Mouse (Mus musculus): ENCODE measurements around the gene Cul3. TPM values are rescaled to one million over a fixed set of nuclear protein-coding genes. Genes with fewer than 3 reads are reported as not detected.

Cul3 gene
- polyA plus RNA-seq (2017; shearing (Covaris generic)) = 10 to 100 TPM; 21.1 to 59.9 (median 39.7) TPM

- ATAC-seq = peak; percentile 80
Measured at GRCm38 (mm10) chr1:80340436-80341376, at the start of gene Cul3. Cul3 (minus strand) TSS chr1:80340480.

DNA sequence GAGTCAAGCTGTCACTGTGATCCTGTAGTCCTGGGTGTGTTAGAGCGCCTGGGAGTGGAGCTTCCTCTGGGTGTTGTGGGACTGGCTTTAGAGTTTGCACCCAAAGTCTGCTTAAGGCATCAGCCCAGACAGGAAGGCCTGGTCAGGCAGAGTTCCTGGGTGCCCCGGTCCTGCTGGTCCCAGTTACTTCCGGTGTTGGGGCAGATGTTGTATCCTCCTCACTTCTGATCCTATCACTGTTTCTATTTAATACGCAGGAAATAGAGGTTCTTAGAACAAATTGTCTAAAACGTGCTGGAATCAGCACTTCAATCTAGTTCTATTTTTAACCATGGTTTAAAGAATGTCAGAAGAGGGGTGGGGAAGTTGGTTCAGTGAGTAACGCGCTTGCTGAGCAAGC lies 49.2 kb upstream of the Cul3 start:
- ATAC-seq = peak; percentile 90

- no peak for ATAC-seq
Measured at GRCm38 (mm10) chr1:80383613-80384589, 43.6 kb upstream of the Cul3 start.

GRCm38 (mm10) chr1:80382928-80383327 lies 42.6 kb upstream of the Cul3 start:
- ATAC-seq = no peak

GRCm38 (mm10) chr1:80381302-80381701 lies 41.0 kb upstream of the Cul3 start:
- peak; percentile 87 for ATAC-seq

DNA sequence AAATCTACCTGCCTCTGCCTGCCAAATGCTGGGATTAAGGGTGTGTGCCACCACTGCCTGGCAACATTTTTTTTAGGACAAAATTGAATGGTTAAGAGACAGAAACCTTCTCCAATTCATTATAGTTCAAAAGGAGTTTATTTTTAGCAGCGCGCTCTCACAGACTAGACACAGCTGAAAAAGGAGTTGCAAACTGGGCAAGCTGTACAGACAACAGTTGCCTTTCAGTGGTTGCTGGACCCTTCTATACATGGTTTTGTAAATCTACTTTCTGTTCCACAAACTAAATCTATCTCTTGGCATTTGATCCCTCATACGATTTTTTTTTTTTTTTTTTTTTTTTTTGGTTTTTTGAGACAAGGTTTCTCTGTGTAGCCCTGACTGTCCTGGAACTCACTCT lies 31.7 kb upstream of the Cul3 start:
- ATAC-seq = no peak

- ATAC-seq = no peak
Measured at GRCm38 (mm10) chr1:80371189-80371889, 31.1 kb upstream of the Cul3 start.

DNA sequence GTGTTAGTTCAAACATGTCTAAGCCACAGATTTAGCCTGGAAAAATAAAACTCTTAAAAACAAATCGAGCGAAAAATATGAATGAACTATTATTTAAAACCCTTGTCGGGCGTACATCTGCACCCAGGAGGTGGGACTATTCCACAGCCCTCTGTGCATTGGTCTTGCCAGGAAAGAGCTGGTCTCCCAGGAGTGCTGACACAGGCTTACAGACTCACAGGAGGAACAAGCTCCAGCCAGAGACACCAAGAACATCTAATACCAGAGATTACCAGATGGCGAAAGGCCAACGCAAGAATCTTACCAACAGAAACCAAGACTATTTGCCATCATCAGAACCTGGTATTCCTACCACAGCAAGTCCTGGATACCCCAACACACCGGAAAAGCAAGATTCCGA lies 23.2 kb upstream of the Cul3 start:
- no peak for ATAC-seq

GRCm38 (mm10) chr1:80362946-80363345 lies 22.7 kb upstream of the Cul3 start:
- ATAC-seq = no peak

DNA sequence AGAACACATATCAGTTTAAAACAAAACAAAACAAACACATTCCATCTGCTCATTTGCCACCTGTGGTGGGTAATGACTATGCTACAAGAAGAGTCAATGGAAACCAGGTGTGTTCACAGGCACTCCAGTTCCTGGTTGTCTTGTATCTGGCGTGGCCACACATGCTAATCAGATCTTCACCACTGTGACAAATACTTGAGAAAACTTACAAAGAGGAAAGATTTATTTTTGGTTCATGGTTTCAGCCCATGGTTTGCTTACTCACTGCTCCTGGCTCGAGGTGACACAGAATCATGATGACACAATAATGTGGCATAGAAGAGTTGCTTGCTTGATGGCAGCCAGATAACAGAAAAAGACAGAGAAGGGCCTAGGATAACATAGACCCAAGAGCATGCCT lies 22.1 kb upstream of the Cul3 start:
- no peak for ATAC-seq

DNA sequence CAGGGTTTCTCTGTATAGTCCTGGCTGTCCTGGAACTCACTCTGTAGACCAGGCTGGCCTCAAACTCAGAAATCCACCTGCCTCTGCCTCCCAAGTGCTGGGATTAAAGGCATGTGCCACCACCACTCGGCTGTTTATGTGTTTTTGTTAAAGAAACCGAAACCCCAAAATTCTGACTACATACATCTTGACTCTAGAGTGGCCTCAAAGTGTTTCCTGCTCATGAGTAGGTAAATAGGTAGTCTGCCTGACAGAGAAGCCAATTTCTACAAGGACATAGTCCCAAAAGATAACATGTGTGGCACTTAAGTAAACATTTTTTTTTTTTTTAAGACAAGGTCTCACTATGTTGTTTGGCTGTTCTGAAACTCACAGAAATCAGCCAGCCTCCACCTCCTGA lies 21.5 kb upstream of the Cul3 start:
- ATAC-seq = peak; percentile 73

DNA sequence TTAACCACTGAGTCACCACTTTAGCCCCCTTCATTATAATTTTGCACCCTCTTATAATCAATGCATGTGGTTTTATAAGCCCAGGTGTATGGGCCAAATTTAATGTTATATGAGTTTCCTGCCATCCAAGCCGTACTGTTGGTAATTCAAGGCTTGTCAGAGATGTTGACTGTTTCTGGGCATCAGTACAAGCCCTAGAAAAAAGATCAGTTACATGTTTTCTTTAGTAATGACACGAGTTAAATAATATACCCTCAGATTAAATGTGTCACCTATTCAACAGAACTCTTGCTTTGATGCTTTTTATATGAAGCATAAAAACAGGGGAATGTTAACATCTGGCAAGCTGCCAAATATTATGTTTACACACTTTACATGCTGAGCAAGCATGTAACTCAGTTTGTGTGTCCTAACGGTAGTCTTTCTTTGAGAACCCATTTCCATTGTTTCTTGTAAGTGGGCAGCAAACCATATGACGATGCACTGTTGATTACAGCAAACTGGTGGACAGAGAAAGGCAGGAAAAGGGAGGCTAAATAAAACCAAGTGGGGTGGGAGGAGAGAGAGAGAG lies 19.8 kb upstream of the Cul3 start:
- no peak for ATAC-seq

DNA sequence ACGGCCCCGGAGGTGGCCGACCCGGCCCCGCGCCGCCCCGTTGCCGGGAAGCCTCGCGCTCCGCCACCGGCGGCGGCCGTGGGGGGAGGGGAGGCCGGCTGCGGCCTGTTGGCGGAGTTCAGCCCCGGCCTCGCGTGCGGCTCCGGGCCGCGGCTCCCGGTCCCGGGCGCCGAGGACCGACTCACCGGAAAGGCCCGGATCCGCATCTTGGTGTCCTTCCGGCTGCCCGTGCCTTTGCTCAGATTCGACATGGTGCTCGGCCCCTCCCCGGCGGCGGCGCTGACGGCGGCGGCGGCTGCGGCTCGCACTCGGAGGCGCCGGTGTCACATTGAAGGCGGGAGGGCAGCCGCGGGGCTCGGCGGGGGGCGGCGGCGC lies 232 bp downstream of the Cul3 start:
- peak; percentile 30 for ATAC-seq

DNA sequence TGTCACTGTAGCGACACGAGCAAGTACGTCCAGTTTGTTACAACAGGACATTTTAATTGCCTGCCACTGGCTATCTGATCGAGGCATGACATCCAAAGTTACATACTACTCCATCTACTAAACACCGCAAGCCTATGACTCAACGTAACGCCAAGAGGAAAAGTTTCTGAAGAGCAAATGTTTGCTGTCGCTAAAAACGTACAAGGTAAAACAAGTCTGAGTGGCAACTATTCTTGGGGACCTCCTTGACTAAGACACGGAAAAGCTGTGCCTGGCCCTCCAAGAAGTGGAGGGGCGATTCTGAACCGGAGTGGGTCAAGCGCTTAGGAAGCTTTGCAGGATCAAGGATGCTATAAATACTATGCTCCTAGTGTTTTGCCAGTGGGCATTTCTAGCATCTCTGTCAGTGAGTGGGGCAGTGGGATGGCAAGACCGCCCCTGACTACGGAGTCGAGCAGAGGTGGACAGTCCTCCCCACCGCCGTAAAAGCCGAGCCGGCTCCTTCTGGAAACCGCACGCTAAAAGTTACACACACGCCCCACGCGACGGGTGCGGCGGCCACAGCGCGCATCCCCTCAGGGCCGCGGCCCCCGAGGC lies 757 bp downstream of the Cul3 start:
- ATAC-seq = peak; percentile 11

DNA sequence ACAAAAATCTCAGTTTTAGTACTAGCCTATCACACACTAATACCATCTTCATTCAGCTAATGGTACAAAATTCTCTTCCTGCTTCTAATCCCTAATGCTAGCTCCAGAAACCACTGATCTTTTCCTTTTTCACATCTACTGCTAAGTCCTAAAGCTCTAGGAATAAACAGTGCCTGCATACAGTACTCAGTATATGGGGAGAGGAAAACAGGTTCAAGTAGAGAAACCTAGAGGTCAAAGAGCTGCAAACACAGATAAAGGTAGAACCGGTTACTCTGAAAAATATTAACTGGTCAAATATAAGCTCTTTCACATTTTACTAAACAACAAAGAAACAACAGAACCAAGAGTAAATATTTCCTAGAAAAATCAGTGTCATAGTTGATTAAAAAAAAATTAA lies 1.9 kb downstream of the Cul3 start:
- no peak for ATAC-seq

DNA sequence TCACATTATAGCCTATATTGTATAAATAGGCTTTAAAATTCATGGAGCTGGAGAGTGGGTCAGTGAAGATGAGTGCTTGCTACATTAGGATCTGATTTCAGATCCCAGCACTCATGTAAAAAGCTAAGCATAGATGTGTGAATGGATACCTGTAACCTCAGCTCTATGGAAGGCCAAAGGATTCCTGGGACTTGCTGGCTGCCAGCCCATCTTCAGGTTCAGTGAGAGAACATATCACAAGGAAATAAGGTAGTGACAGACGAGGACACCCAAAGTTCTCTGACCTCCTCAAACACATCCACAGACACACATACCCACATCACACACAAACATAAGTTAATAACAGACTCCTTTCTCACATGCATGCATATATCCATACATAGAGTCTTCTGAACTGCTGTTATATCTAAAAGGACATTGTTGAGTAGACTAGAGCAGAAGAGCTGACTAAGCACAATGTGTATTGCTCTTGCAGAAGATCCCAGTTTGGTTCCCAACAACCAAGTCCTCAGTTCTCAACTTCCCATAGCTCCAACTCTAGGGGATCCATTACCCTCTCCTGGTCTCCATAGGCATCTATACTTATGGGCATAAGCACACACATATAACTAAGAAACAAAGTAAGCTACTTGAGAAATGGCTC lies 4.4 kb downstream of the Cul3 start:
- no peak for ATAC-seq

DNA sequence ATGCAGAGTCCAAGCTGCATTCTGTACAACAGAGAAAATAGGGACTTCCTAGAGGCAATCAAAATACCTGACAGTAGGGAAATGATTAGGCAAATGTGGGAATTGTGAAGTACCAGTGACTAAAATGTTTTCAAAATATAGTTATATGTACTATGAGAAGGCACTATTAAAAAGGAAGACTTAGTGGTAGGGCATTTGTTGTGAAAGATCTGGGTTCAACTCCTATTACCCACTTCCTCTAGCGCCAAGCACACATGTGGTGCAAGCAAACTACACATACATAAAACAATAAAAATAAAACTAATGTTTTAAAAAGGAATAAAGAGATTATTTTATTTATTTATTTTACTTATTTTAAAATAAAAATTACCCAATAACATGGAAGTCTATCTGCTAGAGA lies 5.2 kb downstream of the Cul3 start:
- ATAC-seq = no peak

- no peak for ATAC-seq
Measured at GRCm38 (mm10) chr1:80330970-80331369, 9.3 kb downstream of the Cul3 start.

GRCm38 (mm10) chr1:80325761-80326160 lies 14.5 kb downstream of the Cul3 start:
- no peak for ATAC-seq

GRCm38 (mm10) chr1:80324370-80324769 lies 15.9 kb downstream of the Cul3 start:
- ATAC-seq = peak; percentile 30

DNA sequence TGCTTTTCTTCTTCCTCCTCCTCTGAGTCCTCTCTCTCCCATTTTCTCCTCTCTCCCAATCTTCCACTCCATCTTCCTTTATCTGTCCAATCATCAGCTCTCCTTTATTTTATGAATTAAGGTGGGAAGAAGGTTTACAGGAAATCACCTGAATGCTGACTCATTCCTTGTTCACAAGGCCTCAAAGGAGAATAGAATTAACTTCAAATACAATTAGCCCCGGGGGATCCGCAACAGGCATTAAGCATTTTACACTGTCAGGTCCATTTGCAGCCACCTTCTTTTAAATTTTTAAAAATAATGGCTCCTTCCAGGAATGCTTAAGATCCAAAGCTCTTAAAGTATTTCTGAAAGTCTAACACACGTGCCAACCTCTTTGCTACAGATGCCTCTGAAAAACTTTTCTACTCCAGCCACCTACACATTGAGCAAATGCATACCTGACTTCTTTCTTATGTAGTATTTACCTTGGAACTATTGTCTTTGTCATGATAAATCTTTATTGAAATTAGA lies 24.7 kb downstream of the Cul3 start:
- ATAC-seq = no peak

Data from inflammation-experienced regulatory T-cells, adult 6 months (primary cell).